Mouse (Mus musculus): ENCODE data around the gene Gfod1.

GRCm38 (mm10) chr13:43271481-43271880 is 32.5 kb downstream of the Gfod1 start:
- TF ChIP-seq CTCF (IDR thresholded peaks at IDR 0.05; ENCODE audit: borderline replicate concordance, insufficient read depth, low read depth, low read length) (no peak), POLR2A (IDR thresholded peaks at IDR 0.05; ENCODE audit: borderline replicate concordance, insufficient read depth, low read length) (no peak)

Measured in cerebellum, adult 2 months (tissue).